Mouse (Mus musculus): ENCODE measurements around the gene Tmem30c.

DNA sequence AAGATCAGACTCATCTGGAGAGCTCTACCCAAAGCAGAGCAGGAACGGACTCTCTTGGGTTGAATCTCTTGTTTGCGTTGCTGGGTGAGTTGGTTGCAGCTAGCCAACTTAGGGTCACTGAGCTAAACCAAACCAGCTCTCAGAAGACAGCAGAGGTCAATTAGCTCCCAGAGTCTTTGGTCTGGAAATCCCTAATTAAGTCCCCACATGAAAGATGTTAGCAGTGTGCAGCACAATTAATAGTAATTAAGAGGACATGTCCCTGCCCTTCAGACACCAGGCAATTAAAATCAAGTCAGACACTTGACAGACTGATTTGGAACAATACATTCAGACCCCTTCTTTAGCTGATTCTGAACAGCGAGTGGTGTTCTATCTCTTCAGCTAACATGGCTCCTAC lies 21.6 kb upstream of the Tmem30c start:
- TF ChIP-seq POLR2A (IDR thresholded peaks at IDR 0.05; ENCODE audit: borderline replicate concordance, control insufficient read depth, low read depth, low read length) (no peak), CTCF (IDR thresholded peaks at IDR 0.05; ENCODE audit: control insufficient read depth, insufficient read depth, low read length) (no peak)

Measured in bone marrow, adult 2 months (tissue).